Mouse (Mus musculus) heart, postnatal 0 days (tissue): Measurements from ENCODE around the gene Utf1.

Experiments
- CTCF ChIP-seq: IDR thresholded peaks from 2 replicates; pipeline ENCODE4 v1.5.1; 2016; ENCODE audit warnings: antibody characterized with exemption, control low read depth, low read depth
- EP300 ChIP-seq: IDR thresholded peaks from 2 replicates; pipeline ENCODE4 v1.6.1; 2016; ENCODE audit warnings: antibody characterized with exemption, low read depth

GRCm38 (mm10) chr7:139975471-139975870 is 31.9 kb downstream of the Utf1 start:
- no peak for TF ChIP-seq CTCF
- TF ChIP-seq EP300, result no peak
